ENCODE assay signal across 20 mouse cellular contexts in the genomic region with DNA sequence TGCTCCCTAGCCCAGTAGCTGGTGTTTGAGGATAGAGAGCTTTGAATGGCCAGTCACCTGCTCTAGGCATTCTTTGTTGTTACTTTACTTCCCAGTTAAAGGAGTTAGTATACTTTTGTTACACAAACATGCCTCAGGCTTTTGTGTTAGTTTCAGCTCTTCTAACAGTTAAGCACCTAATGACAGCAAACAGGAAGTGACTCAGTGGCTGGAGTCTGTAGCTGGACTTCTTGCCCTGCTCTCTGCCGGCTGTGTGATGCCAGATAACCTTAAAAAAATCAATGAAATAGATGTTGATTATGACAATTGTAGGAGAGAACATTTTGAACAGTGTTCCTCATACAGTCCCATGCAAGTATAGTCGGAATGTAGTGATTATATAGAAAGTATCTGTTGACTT.
"Had no signal": no experiment of that assay in that cellular context is flagged by ENCODE, and none has a peak within 500 bp of the region (broad histone marks: within the 10 kb centered on the region; RNA-seq: fewer than 3 reads in every experiment).

No protein-coding gene starts in this region.

- H3K27ac ChIP-seq: kidney, embryonic 15.5 days; limb, embryonic 12.5 days; limb, embryonic 15.5 days; liver, embryonic 14.5 days; midbrain, embryonic 10.5 days; midbrain, embryonic 13.5 days; neural tube, embryonic 13.5 days had no signal

- H3K27me3 ChIP-seq: limb, embryonic 15.5 days had no signal

- DNase-seq: kidney, postnatal 14 days; left cerebral cortex, postnatal 4 days; liver, postnatal 0 days; lung, embryonic 14.5 days; retina, postnatal 1 day; right cerebral cortex, postnatal 25 days; thymus, adult 18-20 months; thymus, postnatal 36 days had no signal

- H3K4me1 ChIP-seq: kidney, embryonic 15.5 days; limb, embryonic 12.5 days; limb, embryonic 15.5 days; midbrain, embryonic 10.5 days; midbrain, embryonic 13.5 days; neural tube, embryonic 13.5 days had no signal

- H3K9ac ChIP-seq: kidney, embryonic 15.5 days; limb, embryonic 12.5 days; limb, embryonic 15.5 days; liver, embryonic 14.5 days; liver, postnatal 0 days; lung, embryonic 14.5 days; midbrain, embryonic 13.5 days; neural tube, embryonic 13.5 days had no signal

- ATAC-seq: liver, postnatal 0 days; lung, postnatal 0 days; midbrain, embryonic 13.5 days; midbrain, embryonic 16.5 days had no signal

- H3K36me3 ChIP-seq: kidney, embryonic 15.5 days; limb, embryonic 12.5 days; limb, embryonic 15.5 days; midbrain, embryonic 10.5 days; midbrain, embryonic 13.5 days; neural tube, embryonic 13.5 days had no signal

- H3K9me3 ChIP-seq: kidney, embryonic 15.5 days; limb, embryonic 12.5 days; limb, embryonic 15.5 days; megakaryocyte, embryonic 14.5 days; midbrain, embryonic 10.5 days; midbrain, embryonic 13.5 days; neural tube, embryonic 13.5 days had no signal

- H3K4me2 ChIP-seq: kidney, embryonic 15.5 days; limb, embryonic 12.5 days; limb, embryonic 15.5 days; liver, embryonic 11.5 days; lung, embryonic 14.5 days; midbrain, embryonic 13.5 days; neural tube, embryonic 13.5 days had no signal

- H3K4me3 ChIP-seq: kidney, embryonic 15.5 days; limb, embryonic 12.5 days; limb, embryonic 15.5 days; megakaryocyte, embryonic 14.5 days; midbrain, embryonic 10.5 days; midbrain, embryonic 13.5 days; myocyte; neural tube, embryonic 13.5 days had no signal
